Mouse (Mus musculus) ES-E14 (cell line): Measurements from ENCODE around the gene Cldn2. TPM values are rescaled to one million over a fixed set of nuclear protein-coding genes. Genes with fewer than 3 reads are reported as not detected.

Experiments used
- DNase-seq: peaks from one replicate; pipeline ENCODE4 v3.0.0-alpha.2; 2013; ENCODE audit warnings: low read depth, low spot score
- H3K27ac ChIP-seq: 2 replicates; pipeline ENCODE4 v1.5.1; 2012; ENCODE audit warnings: low read depth, mild to moderate bottlenecking, low read length, moderate library complexity, mixed read lengths; ENCODE audit not compliant: poor library complexity, insufficient read depth, severe bottlenecking
- H3K36me3 ChIP-seq: 2 replicates; pipeline ENCODE4 v1.6.1; 2012; ENCODE audit warnings: mild to moderate bottlenecking, low read length, moderate library complexity, mixed read lengths; ENCODE audit not compliant: control insufficient read depth, poor library complexity, insufficient read depth, severe bottlenecking
- H3K4me1 ChIP-seq, 2 experiments: fragments of 150-350 bp in 1 of 2; sonication (generic) in 1 of 2; 2 replicates each; pipeline ENCODE4 v1.6.1; 2012; ENCODE audit warnings: low read length in 2 of 2, mild to moderate bottlenecking in 1 of 2, mixed read lengths in 1 of 2; ENCODE audit not compliant: control insufficient read depth in 2 of 2, insufficient read depth in 2 of 2, poor library complexity in 1 of 2
- H3K4me3 ChIP-seq, 2 experiments: fragments of 150-350 bp in 1 of 2; sonication (generic) in 1 of 2; 2 replicates each; pipeline ENCODE4 v1.5.1; 2012; ENCODE audit warnings: low read length in 2 of 2, low read depth in 1 of 2, mild to moderate bottlenecking in 1 of 2, mixed read lengths in 1 of 2; ENCODE audit not compliant: insufficient read depth in 1 of 2, poor library complexity in 1 of 2, severe bottlenecking in 1 of 2
- H3K9ac ChIP-seq: 2 replicates; pipeline ENCODE4 v1.6.1; 2012; ENCODE audit warnings: low read depth, mild to moderate bottlenecking, low read length, mixed read lengths; ENCODE audit not compliant: poor library complexity, insufficient read depth, severe bottlenecking
- H3K9me3 ChIP-seq: fragments of 150-350 bp; sonication (generic); 2 replicates; pipeline ENCODE4 v1.6.1; 2012; ENCODE audit warnings: low read depth, mild to moderate bottlenecking, low read length; ENCODE audit not compliant: control insufficient read depth, insufficient read depth
- CHD2 ChIP-seq: IDR thresholded peaks from 2 replicates; pipeline ENCODE4 v1.6.1; 2014; ENCODE audit warnings: mild to moderate bottlenecking, low read depth, low read length, inconsistent platforms
- HCFC1 ChIP-seq: IDR thresholded peaks from 2 replicates; pipeline ENCODE4 v1.6.1; 2012; ENCODE audit warnings: low read length, inconsistent platforms, borderline replicate concordance; ENCODE audit not compliant: insufficient read depth
- MAFK ChIP-seq: IDR thresholded peaks from 2 replicates; pipeline ENCODE4 v1.6.1; 2014; ENCODE audit warnings: mild to moderate bottlenecking, low read depth, low read length, inconsistent platforms; ENCODE audit not compliant: insufficient read depth
- ZC3H11A ChIP-seq: IDR thresholded peaks from 2 replicates; pipeline ENCODE4 v1.6.1; 2012; ENCODE audit warnings: low read depth, mild to moderate bottlenecking, inconsistent platforms, low read length, borderline replicate concordance
- ZNF384 ChIP-seq: IDR thresholded peaks from 2 replicates; pipeline ENCODE4 v1.6.1; 2012; ENCODE audit warnings: low read depth, low read length, inconsistent platforms
- in situ Hi-C, 2 experiments: fragments of 600-800 bp; cut with MboI; formaldehyde crosslinking; loops; one replicate each; pipeline ENCODE4 v1.15.1; 2025; ENCODE audit warnings: low sequenced_read_pairs in 2 of 2, inconsistent platforms in 1 of 2; ENCODE audit not compliant: unreplicated experiment in 2 of 2
- total RNA-seq: library from RNA; depleted of rRNA; stranded (reverse); fragments of 300-350 nt; gene quantifications from 2 replicates; pipeline ENCODE4 v1.2.3, GENCODE M21; 2012

Gene Cldn2
- total RNA-seq, 1 experiment, result 0.67 TPM

DNA sequence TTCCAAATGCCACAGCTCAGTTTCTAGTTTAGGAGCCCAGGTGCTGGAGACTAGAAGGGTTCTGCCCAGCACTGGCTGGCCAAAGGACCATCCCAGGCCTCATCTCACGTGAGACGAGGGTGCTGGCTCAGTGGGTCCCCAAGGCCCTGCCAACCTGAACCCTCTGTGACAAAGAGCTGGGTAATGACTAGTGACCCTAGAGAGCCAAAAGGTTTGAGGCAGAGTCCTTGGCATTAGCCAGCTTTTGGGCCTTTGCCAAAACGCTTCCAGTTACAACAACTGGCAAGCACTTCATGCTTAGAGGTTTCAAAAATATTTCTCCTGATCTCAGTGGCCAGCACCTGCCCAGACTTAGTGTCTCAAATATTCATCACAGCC, 17.6 kb upstream of the Cldn2 start:
- Histone ChIP-seq H3K9me3 (no peaks in the 10 kb centered on the region), H3K27ac (peak overlapping the region; percentile 83; the same call in 1 of the 2 replicates), H3K36me3 (peaks cover 2% of the 10 kb centered on the region), H3K9ac (no peak overlapping the region), H3K4me1 (peaks cover 2 to 10% of the 10 kb centered on the region in 2 experiments; a peak in 2 of 4 replicates), H3K4me3 (peak overlapping the region in 1 of 2 experiments; percentile 21; a peak in 1 of 4 replicates)
- DNase-seq, result no peak
- TF ChIP-seq ZNF384 (no peak), CHD2 (no peak), HCFC1 (no peak), ZC3H11A (no peak), MAFK (no peak)
- in situ Hi-C loops, result no loop called here

- H3K9me3 ChIP-seq, result no peaks in the 10 kb centered on the region
- no peak overlapping the region for H3K4me3 ChIP-seq
- peaks cover 2 to 8% of the 10 kb centered on the region in 2 experiments; a peak in 2 of 4 replicates for H3K4me1 ChIP-seq
- H3K36me3 ChIP-seq, result no peaks in the 10 kb centered on the region
- no peak for DNase-seq
- no peak overlapping the region for H3K9ac ChIP-seq
- in situ Hi-C loops, result no loop called here
- no peak overlapping the region for H3K27ac ChIP-seq
- no peak for TF ChIP-seq ZC3H11A
- TF ChIP-seq CHD2, result no peak
- no peak for TF ChIP-seq MAFK
- no peak for TF ChIP-seq HCFC1
- no peak for TF ChIP-seq ZNF384
Measured at GRCm38 (mm10) chrX:139785764-139786163, 14.9 kb upstream of the Cldn2 start.

DNA sequence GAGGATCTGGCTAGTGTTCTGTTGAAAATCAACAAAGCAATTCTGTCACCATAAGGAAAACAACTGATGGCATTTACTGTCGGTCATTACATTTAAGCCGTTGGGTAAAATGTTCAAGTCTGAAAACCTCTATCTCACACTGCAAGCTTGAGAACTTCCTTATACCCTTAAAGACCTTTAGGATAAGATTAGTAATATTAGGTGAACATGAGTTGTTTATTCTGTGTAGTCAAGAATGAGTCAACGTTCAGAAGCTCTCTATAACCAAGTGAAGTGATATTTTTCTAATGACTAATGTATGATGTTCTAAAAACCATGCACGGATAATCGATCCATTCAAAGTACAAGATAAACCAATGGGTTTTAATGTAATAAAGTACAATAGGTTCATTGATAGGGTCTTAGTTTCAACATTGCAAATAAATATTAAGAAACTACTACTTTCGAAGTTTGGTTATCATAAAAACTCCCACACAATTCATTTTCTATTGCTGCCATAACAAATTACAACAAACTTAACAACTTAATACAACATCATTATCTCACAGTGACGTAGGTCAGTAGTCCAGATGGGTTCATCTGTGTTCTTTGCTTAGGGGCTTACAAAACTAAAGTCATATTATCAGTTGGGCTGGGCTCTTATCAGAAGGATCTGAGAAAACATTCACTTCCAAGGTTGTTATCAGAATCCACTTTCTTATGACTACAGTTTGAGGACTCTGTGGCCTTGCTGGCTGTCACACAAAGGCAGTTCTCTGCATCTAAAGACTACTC, 6.4 kb upstream of the Cldn2 start:
- no peaks in the 10 kb centered on the region for H3K36me3 ChIP-seq
- DNase-seq, result no peak
- in situ Hi-C loops, result no loop called here
- H3K4me3 ChIP-seq, result no peak overlapping the region
- no peaks in the 10 kb centered on the region for H3K4me1 ChIP-seq
- H3K9me3 ChIP-seq, result no peaks in the 10 kb centered on the region
- no peak overlapping the region for H3K27ac ChIP-seq
- no peak overlapping the region for H3K9ac ChIP-seq
- TF ChIP-seq MAFK (no peak), CHD2 (no peak), ZC3H11A (no peak), ZNF384 (no peak), HCFC1 (no peak)

GRCm38 (mm10) chrX:139796037-139796436, 4.6 kb upstream of the Cldn2 start:
- no peaks in the 10 kb centered on the region for H3K9me3 ChIP-seq
- H3K9ac ChIP-seq, result no peak overlapping the region
- H3K4me1 ChIP-seq, result no peaks in the 10 kb centered on the region
- H3K36me3 ChIP-seq, result no peaks in the 10 kb centered on the region
- TF ChIP-seq ZC3H11A (no peak), MAFK (no peak), HCFC1 (no peak), ZNF384 (no peak), CHD2 (no peak)
- no peak for DNase-seq
- no peak overlapping the region for H3K27ac ChIP-seq
- in situ Hi-C loops, result no loop called here
- H3K4me3 ChIP-seq, result no peak overlapping the region

- H3K9ac ChIP-seq, result no peak overlapping the region
- H3K4me1 ChIP-seq, result peaks cover 0 to 2% of the 10 kb centered on the region in 2 experiments; a peak in 1 of 4 replicates
- no peaks in the 10 kb centered on the region for H3K9me3 ChIP-seq
- no peak overlapping the region for H3K4me3 ChIP-seq
- H3K27ac ChIP-seq, result no peak overlapping the region
- no peaks in the 10 kb centered on the region for H3K36me3 ChIP-seq
- no peak for DNase-seq
- TF ChIP-seq ZC3H11A, result no peak
- no peak for TF ChIP-seq MAFK
- no peak for TF ChIP-seq CHD2
- TF ChIP-seq HCFC1, result no peak
- no peak for TF ChIP-seq ZNF384
- in situ Hi-C loops, result no loop called here
Measured at GRCm38 (mm10) chrX:139797875-139798274, 2.8 kb upstream of the Cldn2 start.
